Mouse (Mus musculus) brain, embryonic 14.5 days (tissue): Measurements from ENCODE around the gene Cdh13.

Experiments used
- CTCF ChIP-seq: fragments of 200-500 bp; IDR thresholded peaks from 2 replicates; pipeline ENCODE4 v1.5.1; 2012; ENCODE audit warnings: inconsistent platforms, mild to moderate bottlenecking, moderate library complexity, borderline replicate concordance; ENCODE audit not compliant: insufficient read depth, insufficient read length; ENCODE audit errors: extremely low read depth
- POLR2A ChIP-seq: fragments of 200-500 bp; IDR thresholded peaks from 2 replicates; pipeline ENCODE4 v1.6.1; 2012; ENCODE audit warnings: mild to moderate bottlenecking, inconsistent platforms, borderline replicate concordance; ENCODE audit not compliant: poor library complexity, insufficient read depth, insufficient read length, severe bottlenecking; ENCODE audit errors: extremely low read depth

- TF ChIP-seq CTCF: no peak
- no peak for TF ChIP-seq POLR2A
Measured at GRCm38 (mm10) chr8:118523922-118524321, 240.4 kb downstream of the Cdh13 start.
